Mouse (Mus musculus): ENCODE data around the gene Slc37a2. TPM values are rescaled to one million over a fixed set of nuclear protein-coding genes. Genes with fewer than 3 reads are reported as not detected.

The Slc37a2 gene
- polyA plus RNA-seq (2014; fragmentation: Illumina TruSeq; extraction: RNeasy Lipid Tissue Mini Kit (QIAGEN cat#74804); ENCODE audit: low read depth, low replicate concordance), result 3.7 TPM

GRCm38 (mm10) chr9:37255149-37255888, at the start of gene Slc37a2:
Slc37a2 (minus strand) TSS chr9:37255738.

GRCm38 (mm10) chr9:37207929-37208411, 47.6 kb downstream of the Slc37a2 start, which contains the start of gene Tmem218:
Tmem218 (plus strand) TSS chr9:37208223.

Other genes with a start within 250 kb of the Slc37a2 start
- gene Pknox2, start 108.3 kb downstream of the Slc37a2 start, polyA plus RNA-seq (2014; fragmentation: Illumina TruSeq; extraction: RNeasy Lipid Tissue Mini Kit (QIAGEN cat#74804); ENCODE audit: low read depth, low replicate concordance), result 8.3 TPM
- 9.3 TPM for gene Tmem218, start 47.5 kb downstream of the Slc37a2 start, polyA plus RNA-seq (2014; fragmentation: Illumina TruSeq; extraction: RNeasy Lipid Tissue Mini Kit (QIAGEN cat#74804); ENCODE audit: low read depth, low replicate concordance)
- gene Ccdc15, start 92.7 kb upstream of the Slc37a2 start, polyA plus RNA-seq (2014; fragmentation: Illumina TruSeq; extraction: RNeasy Lipid Tissue Mini Kit (QIAGEN cat#74804); ENCODE audit: low read depth, low replicate concordance), result 1.6 TPM
- gene Hepacam, start 111.6 kb upstream of the Slc37a2 start, polyA plus RNA-seq (2014; fragmentation: Illumina TruSeq; extraction: RNeasy Lipid Tissue Mini Kit (QIAGEN cat#74804); ENCODE audit: low read depth, low replicate concordance), result not detected
- 22.6 TPM for gene Robo4, start 146.2 kb upstream of the Slc37a2 start, polyA plus RNA-seq (2014; fragmentation: Illumina TruSeq; extraction: RNeasy Lipid Tissue Mini Kit (QIAGEN cat#74804); ENCODE audit: low read depth, low replicate concordance)
- not detected for gene Robo3, start 177.5 kb upstream of the Slc37a2 start, polyA plus RNA-seq (2014; fragmentation: Illumina TruSeq; extraction: RNeasy Lipid Tissue Mini Kit (QIAGEN cat#74804); ENCODE audit: low read depth, low replicate concordance)
- 26.6 TPM for gene Msantd2, start 233.6 kb upstream of the Slc37a2 start, polyA plus RNA-seq (2014; fragmentation: Illumina TruSeq; extraction: RNeasy Lipid Tissue Mini Kit (QIAGEN cat#74804); ENCODE audit: low read depth, low replicate concordance)